Mouse (Mus musculus) liver, embryonic 13.5 days (tissue): ENCODE results near the gene 1700025G04Rik. TPM values are rescaled to one million over a fixed set of nuclear protein-coding genes. Genes with fewer than 3 reads are reported as not detected.

Experiments
- ATAC-seq: fragments of 200-750 bp; cut with Nextera tagmentation; 2 replicates; pipeline ENCODE4 v1.8.0; 2017; ENCODE audit warnings: low read depth, mild to moderate bottlenecking, moderate number of reproducible peaks, moderate library complexity
- DNase-seq: peaks from one replicate; pipeline ENCODE4 v3.0.0; 2022
- H3K27ac ChIP-seq: fragments of 300-500 bp; sonication (generic); 2 replicates; pipeline ENCODE4 v1.5.1; 2015; ENCODE audit warnings: moderate library complexity, mild to moderate bottlenecking, inconsistent platforms
- H3K27me3 ChIP-seq: fragments of 300-500 bp; sonication (generic); 2 replicates; pipeline ENCODE4 v1.6.1; 2015; ENCODE audit warnings: mild to moderate bottlenecking, inconsistent platforms
- H3K36me3 ChIP-seq: fragments of 300-500 bp; sonication (generic); 2 replicates; pipeline ENCODE4 v1.6.1; 2015; ENCODE audit warnings: mild to moderate bottlenecking, inconsistent platforms
- H3K4me1 ChIP-seq: fragments of 300-500 bp; sonication (generic); replicated peaks from 2 replicates; pipeline ENCODE4 v1.6.1; 2015; ENCODE audit warnings: inconsistent platforms
- H3K4me2 ChIP-seq: fragments of 300-500 bp; sonication (generic); 2 replicates; pipeline ENCODE4 v1.6.1; 2015; ENCODE audit warnings: inconsistent platforms, mild to moderate bottlenecking, moderate library complexity
- H3K4me3 ChIP-seq: fragments of 300-500 bp; sonication (generic); replicated peaks from 2 replicates; pipeline ENCODE4 v1.5.1; 2015; ENCODE audit warnings: mild to moderate bottlenecking, inconsistent platforms
- H3K9ac ChIP-seq: fragments of 300-500 bp; sonication (generic); 2 replicates; pipeline ENCODE4 v1.6.1; 2015; ENCODE audit warnings: mild to moderate bottlenecking, inconsistent platforms
- H3K9me3 ChIP-seq: fragments of 300-500 bp; sonication (generic); replicated peaks from 2 replicates; pipeline ENCODE4 v1.6.1; 2016; ENCODE audit warnings: inconsistent platforms
- WGBS: fragments of 180-500 bp; shearing (Covaris S2); methylation state at CpG from one replicate; pipeline ENCODE4 v1.1.7; 2015; ENCODE audit not compliant: insufficient replicate concordance; 5-methylcytosine and 5-hydroxymethylcytosine counted together
- polyA plus RNA-seq: library from polyadenylated mRNA; unstranded; fragments of >200 nt; fragmentation: Nextera tagmentation; extraction: Ambion mirVana; gene quantifications from 2 replicates; pipeline ENCODE4 v1.2.1, GENCODE M21; 2015

Gene 1700025G04Rik
- polyA plus RNA-seq, 1 experiment from 2014 or later, result 1.8 TPM

DNA sequence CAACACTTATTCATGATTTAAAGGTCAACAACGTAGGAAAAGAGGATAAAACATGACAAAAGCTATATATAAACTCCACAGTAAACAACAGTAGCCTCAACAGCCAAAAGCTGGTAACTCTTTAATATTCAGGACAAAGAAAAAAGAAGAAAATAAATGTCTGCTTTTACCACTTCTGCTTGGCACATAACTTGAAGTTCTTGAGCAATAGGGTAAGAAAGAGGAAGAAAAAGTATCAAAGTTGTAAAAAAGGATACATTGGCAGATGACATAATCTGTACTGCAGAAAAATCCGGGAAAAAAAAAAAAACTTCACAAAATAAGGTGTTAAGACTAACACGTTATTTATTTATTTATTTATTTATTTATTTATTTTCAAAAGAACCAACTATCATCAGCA is 131.5 kb downstream of the 1700025G04Rik start:
- DNase-seq (no peak), ATAC-seq (no peak)
- Histone ChIP-seq H3K4me1 (no peaks in the 10 kb centered on the region), H3K4me3 (no peak overlapping the region), H3K4me2 (no peak overlapping the region), H3K9me3 (no peaks in the 10 kb centered on the region), H3K9ac (no peak overlapping the region), H3K36me3 (no peaks in the 10 kb centered on the region), H3K27ac (no peak overlapping the region), H3K27me3 (no peaks in the 10 kb centered on the region)
- 39% methylated on average over 3 of the region's 3 CpGs for WGBS

- no peaks in the 10 kb centered on the region for H3K27me3 ChIP-seq
- no peak overlapping the region for H3K9ac ChIP-seq
- H3K4me1 ChIP-seq, result no peaks in the 10 kb centered on the region
- H3K9me3 ChIP-seq, result no peaks in the 10 kb centered on the region
- ATAC-seq (no peak), DNase-seq (no peak)
- H3K27ac ChIP-seq, result no peak overlapping the region
- H3K36me3 ChIP-seq, result no peaks in the 10 kb centered on the region
- H3K4me3 ChIP-seq, result no peak overlapping the region
- 72% methylated on average over 7 of the region's 7 CpGs for WGBS
- no peak overlapping the region for H3K4me2 ChIP-seq
Observed at GRCm38 (mm10) chr1:151957669-151958068, 132.3 kb downstream of the 1700025G04Rik start.

DNA sequence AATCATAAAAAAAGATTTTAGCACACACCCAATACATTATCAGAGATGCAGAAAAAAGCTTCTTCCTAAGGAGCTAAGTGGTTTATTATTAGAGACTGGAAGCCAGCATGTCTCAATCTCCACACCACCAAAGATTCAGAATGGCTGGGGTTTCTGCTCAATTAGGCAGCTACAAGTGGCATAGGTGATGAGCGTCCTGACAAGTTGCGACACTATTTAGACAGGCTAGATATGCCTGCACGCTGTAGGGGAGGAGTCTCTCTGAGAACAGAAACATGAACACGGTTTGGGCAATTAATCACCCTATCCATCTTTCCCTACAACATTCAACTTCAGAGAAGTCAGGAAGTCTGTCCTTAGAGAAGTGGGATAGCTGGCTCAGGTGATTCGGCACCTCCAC is 134.1 kb downstream of the 1700025G04Rik start:
- ATAC-seq (no peak), DNase-seq (no peak)
- Histone ChIP-seq H3K4me1 (no peaks in the 10 kb centered on the region), H3K36me3 (no peaks in the 10 kb centered on the region), H3K9me3 (no peaks in the 10 kb centered on the region), H3K27ac (no peak overlapping the region), H3K4me3 (no peak overlapping the region), H3K9ac (no peak overlapping the region), H3K4me2 (no peak overlapping the region), H3K27me3 (no peaks in the 10 kb centered on the region)
- 59% methylated on average over 5 of the region's 5 CpGs for WGBS

DNA sequence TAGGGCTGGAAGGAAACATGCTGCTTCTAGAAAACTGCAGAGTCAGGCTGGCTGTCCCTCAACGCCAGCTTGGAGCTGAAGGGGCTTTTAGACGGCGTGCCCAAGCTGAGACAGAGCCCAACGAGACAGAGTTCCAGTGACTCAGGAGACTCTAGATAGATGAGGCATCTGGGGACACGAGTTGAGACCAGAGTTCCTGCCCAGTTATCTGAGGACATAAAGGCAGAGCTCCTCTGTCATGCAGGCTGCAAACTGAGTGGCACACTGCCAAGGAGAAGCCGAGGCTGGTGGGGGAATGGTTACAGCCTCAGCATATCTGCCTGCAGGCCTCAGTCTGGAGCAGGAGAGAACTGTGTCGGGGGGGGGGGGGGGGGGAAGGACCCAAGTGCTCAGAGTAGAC is 136.4 kb downstream of the 1700025G04Rik start:
- H3K9ac ChIP-seq, result no peak overlapping the region
- no peak for DNase-seq
- peak; percentile 48; the same call in 1 of the 2 replicates for ATAC-seq

GRCm38 (mm10) chr1:151948065-151948464 is 141.9 kb downstream of the 1700025G04Rik start:
- ATAC-seq, result no peak
- Histone ChIP-seq H3K4me2 (no peak overlapping the region), H3K4me3 (no peak overlapping the region), H3K9ac (no peak overlapping the region), H3K27me3 (no peaks in the 10 kb centered on the region), H3K27ac (no peak overlapping the region), H3K9me3 (no peaks in the 10 kb centered on the region), H3K36me3 (no peaks in the 10 kb centered on the region), H3K4me1 (peaks cover 17% of the 10 kb centered on the region)
- no peak for DNase-seq
- 46% methylated on average over 3 of the region's 3 CpGs for WGBS

More for the DNA sequence above, 136.4 kb downstream of the 1700025G04Rik start:
- no peak overlapping the region for H3K27ac ChIP-seq
- no peak overlapping the region for H3K4me3 ChIP-seq
- H3K27me3 ChIP-seq, result no peaks in the 10 kb centered on the region
- no peak overlapping the region for H3K4me2 ChIP-seq
- WGBS, result 23% methylated on average over 6 of the region's 7 CpGs
- no peaks in the 10 kb centered on the region for H3K36me3 ChIP-seq
- H3K9me3 ChIP-seq, result no peaks in the 10 kb centered on the region
- no peaks in the 10 kb centered on the region for H3K4me1 ChIP-seq

GRCm38 (mm10) chr1:151947571-151947970 is 142.4 kb downstream of the 1700025G04Rik start:
- no peak overlapping the region for H3K4me2 ChIP-seq
- no peaks in the 10 kb centered on the region for H3K9me3 ChIP-seq
- no peaks in the 10 kb centered on the region for H3K36me3 ChIP-seq
- no peak overlapping the region for H3K9ac ChIP-seq
- peaks cover 17% of the 10 kb centered on the region for H3K4me1 ChIP-seq
- 22% methylated on average over 4 of the region's 4 CpGs for WGBS
- H3K27ac ChIP-seq, result no peak overlapping the region
- no peaks in the 10 kb centered on the region for H3K27me3 ChIP-seq
- DNase-seq (no peak), ATAC-seq (no peak)
- H3K4me3 ChIP-seq, result no peak overlapping the region

- Histone ChIP-seq H3K36me3 (no peaks in the 10 kb centered on the region), H3K4me1 (peaks cover 22% of the 10 kb centered on the region), H3K27me3 (no peaks in the 10 kb centered on the region), H3K4me2 (no peak overlapping the region), H3K9me3 (no peaks in the 10 kb centered on the region), H3K4me3 (no peak overlapping the region), H3K9ac (no peak overlapping the region), H3K27ac (no peak overlapping the region)
- DNase-seq, result peak; percentile 12
- 23% methylated on average over 10 of the region's 10 CpGs for WGBS
- ATAC-seq, result peak; percentile 78
Observed at GRCm38 (mm10) chr1:151944457-151945223, 145.3 kb downstream of the 1700025G04Rik start.

DNA sequence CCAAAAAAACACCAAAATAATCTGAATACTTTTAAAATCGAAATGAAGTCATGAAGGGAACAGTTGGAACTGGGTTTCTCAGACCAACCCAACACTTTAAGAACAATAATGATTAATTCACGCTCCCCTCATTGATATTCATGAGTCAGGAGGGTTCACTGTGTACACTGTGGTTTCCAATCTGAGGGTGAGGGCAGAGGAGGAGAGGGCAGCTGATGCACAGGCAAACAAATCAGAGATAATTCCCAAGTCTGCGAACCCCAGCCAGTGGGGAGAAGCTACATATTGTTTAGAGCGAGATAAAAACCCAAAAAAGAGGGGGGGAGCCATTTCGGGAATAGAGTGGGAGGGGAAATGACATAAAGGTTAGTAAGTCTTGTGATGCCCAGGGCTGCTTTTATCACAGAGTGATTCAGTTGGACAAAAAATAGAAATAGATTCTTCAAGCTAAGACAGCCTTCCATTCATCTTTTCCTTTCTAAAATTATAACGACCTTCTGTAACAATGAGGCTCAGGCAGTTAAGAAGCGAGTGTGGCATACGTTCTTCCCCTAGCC is 146.2 kb downstream of the 1700025G04Rik start:
- peaks cover 25% of the 10 kb centered on the region for H3K4me1 ChIP-seq
- H3K36me3 ChIP-seq, result no peaks in the 10 kb centered on the region
- H3K27ac ChIP-seq, result no peak overlapping the region; the same call in 1 of the 2 replicates
- ATAC-seq, result no peak
- no peak overlapping the region for H3K4me2 ChIP-seq
- 38% methylated on average over 8 of the region's 8 CpGs for WGBS
- no peaks in the 10 kb centered on the region for H3K27me3 ChIP-seq
- H3K9ac ChIP-seq, result no peak overlapping the region
- no peaks in the 10 kb centered on the region for H3K9me3 ChIP-seq
- no peak for DNase-seq
- no peak overlapping the region for H3K4me3 ChIP-seq

DNA sequence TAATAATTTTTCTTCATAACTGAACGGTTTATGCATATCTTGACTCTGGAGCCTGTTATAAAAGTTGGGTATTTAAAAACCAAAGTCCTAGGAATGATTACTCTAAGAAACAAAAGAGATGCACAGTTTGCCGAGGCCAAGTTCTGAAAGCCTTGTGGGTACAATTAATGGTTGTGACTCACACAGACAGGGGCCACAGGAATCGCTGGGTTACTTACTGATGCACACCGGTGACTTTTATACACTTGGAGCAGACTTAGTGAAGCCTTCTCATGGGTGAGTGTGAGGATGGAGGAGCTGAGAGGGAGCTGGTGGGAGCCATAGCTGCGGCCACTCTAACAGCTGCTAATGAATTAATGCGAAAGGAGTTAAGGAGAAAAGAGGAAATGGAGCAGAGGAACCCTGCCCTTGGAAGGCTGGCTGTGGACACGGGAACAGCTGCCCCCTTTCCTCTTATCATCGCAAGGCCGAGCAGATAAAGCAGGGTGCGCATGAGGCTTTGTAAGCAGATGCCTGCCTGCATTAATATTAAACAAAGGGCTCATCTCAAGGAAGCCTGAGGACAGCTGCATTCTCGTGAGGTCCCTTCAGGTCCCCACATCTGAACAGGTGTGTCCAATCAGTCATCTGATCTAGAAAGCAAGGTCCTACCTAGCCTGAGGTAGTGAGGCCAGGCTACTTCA is 146.8 kb downstream of the 1700025G04Rik start:
- Histone ChIP-seq H3K9ac (no peak overlapping the region), H3K27me3 (no peaks in the 10 kb centered on the region), H3K36me3 (no peaks in the 10 kb centered on the region), H3K4me2 (no peak overlapping the region), H3K4me3 (no peak overlapping the region), H3K9me3 (no peaks in the 10 kb centered on the region), H3K27ac (no peak overlapping the region), H3K4me1 (peaks cover 25% of the 10 kb centered on the region)
- DNase-seq, result no peak
- WGBS, result 28% methylated on average over 11 of the region's 11 CpGs
- no peak for ATAC-seq

DNA sequence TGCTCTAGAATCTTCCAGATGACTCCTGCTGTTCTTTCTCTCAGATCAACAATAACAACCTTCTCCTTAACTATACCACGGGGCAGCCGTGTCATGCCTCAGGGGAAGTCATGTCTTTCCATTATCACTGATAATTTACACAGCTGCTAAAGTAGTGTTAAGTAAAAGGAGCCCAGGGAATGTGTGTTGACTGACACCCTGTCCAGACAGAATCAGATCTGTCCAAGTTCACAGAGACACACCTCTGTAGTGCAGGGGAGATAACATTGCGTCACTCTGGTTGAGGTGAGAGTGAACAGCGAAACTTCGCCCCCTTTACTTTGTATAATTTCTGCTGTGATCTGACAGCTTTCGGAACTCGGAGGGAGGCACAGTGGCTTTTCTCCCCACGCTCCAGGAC is 149.9 kb downstream of the 1700025G04Rik start:
- ATAC-seq (no peak), DNase-seq (no peak)
- H3K4me3 ChIP-seq, result no peak overlapping the region
- H3K4me1 ChIP-seq, result peaks cover 25% of the 10 kb centered on the region
- 22% methylated on average over 8 of the region's 8 CpGs for whole genome bisulfite sequencing
- no peaks in the 10 kb centered on the region for H3K9me3 ChIP-seq
- H3K36me3 ChIP-seq, result no peaks in the 10 kb centered on the region
- no peaks in the 10 kb centered on the region for H3K27me3 ChIP-seq
- H3K9ac ChIP-seq, result no peak overlapping the region
- H3K27ac ChIP-seq, result no peak overlapping the region
- no peak overlapping the region for H3K4me2 ChIP-seq

- H3K4me1 ChIP-seq, result peaks cover 20% of the 10 kb centered on the region
- WGBS, result 42% methylated on average over 6 of the region's 6 CpGs
- no peak for ATAC-seq
Observed at GRCm38 (mm10) chr1:151939510-151939909, 150.4 kb downstream of the 1700025G04Rik start.

More at GRCm38 (mm10) chr1:151939510-151939909, 150.4 kb downstream of the 1700025G04Rik start:
- Histone ChIP-seq H3K9me3 (no peaks in the 10 kb centered on the region), H3K9ac (no peak overlapping the region), H3K4me2 (no peak overlapping the region), H3K27ac (no peak overlapping the region), H3K36me3 (no peaks in the 10 kb centered on the region), H3K27me3 (no peaks in the 10 kb centered on the region), H3K4me3 (no peak overlapping the region)
- no peak for DNase-seq
